ENCODE assay signal across 12 mouse cellular contexts in genomic region chr11:20372616-20373211, GRCm38 (mm10). TPM values are rescaled to one million over a fixed set of nuclear protein-coding genes. Genes with fewer than 3 reads are reported as not detected.
DNase-seq lines count a peak whose midpoint lies in the region; ATAC-seq and TF ChIP-seq lines count a peak whose summit lies in the region.
"Had no signal": no experiment of that assay in that cellular context is flagged by ENCODE, and none has a peak within 500 bp of the region (broad histone marks: within the 10 kb centered on the region; RNA-seq: fewer than 3 reads in every experiment).

No protein-coding gene starts in this region.

- H3K4me3 ChIP-seq in layer of hippocampus, adult 2 months: no peak overlapping the region
- H3K4me3 ChIP-seq: liver, embryonic 13.5 days had no signal

- DNase-seq in layer of hippocampus, adult 11-12 months (ENCODE audit: low spot score): peak; percentile 19
- no peak for DNase-seq in layer of hippocampus, postnatal 25 days (ENCODE audit: extremely low spot score in 1 of 2, low spot score in 1 of 2)
- peak; percentile 16 for DNase-seq in cerebellum, adult 8-10 months
- DNase-seq in layer of hippocampus, adult 2 months (ENCODE audit: low spot score in 2 of 2): peak; percentile 19 to 29
- DNase-seq in Muller cell, postnatal 12 days (ENCODE audit: inconsistent ontology term): no peak
- DNase-seq in urinary bladder, postnatal 4 days (ENCODE audit: low spot score in 2 of 2): no peak
- DNase-seq in gastrocnemius, postnatal 4 days (ENCODE audit: low spot score in 2 of 2): no peak
- DNase-seq: kidney, postnatal 10 days; liver, embryonic 13.5 days had no signal

- H3K27ac ChIP-seq in layer of hippocampus, adult 2 months: no peak overlapping the region
- H3K27ac ChIP-seq: liver, embryonic 13.5 days had no signal

- 0 out of 2 replicates have a peak, but pooled peaks have one; percentile 31 for ATAC-seq in cerebellum, adult (ENCODE audit: insufficient number of reproducible peaks, low FRiP score, low TSS enrichment)
- ATAC-seq: forebrain, embryonic 14.5 days had no signal

- no peak for TF ChIP-seq CTCF in layer of hippocampus, adult 2 months (conservative IDR thresholded peaks at IDR 0.05)

RNA-seq across cellular contexts. Expression of gene Slc1a4, which starts 40.2 kb away (rescaled TPM):
- 10 to 100 TPM; 39.3 to 42.3 TPM for total RNA-seq in layer of hippocampus, postnatal 25 days (2021)
- total RNA-seq in layer of hippocampus, adult 2 months (2021): 10 to 100 TPM; 36.9 to 39.2 TPM
- 1 to 10 TPM; 7.4 to 8.5 TPM for total RNA-seq in gastrocnemius, postnatal 4 days (2021)
- total RNA-seq: neutrophil, adult 5-6 weeks had no signal

Comparison
In these comparisons a context has a peak if more than half of its experiments do, and no peak if none do; other contexts are left out.
1. DNase-seq: peak in layer of hippocampus, adult 11-12 months (single experiment), cerebellum, adult 8-10 months (single experiment) and layer of hippocampus, adult 2 months (2 of 2); none in layer of hippocampus, postnatal 25 days (0 of 2), Muller cell, postnatal 12 days (single experiment), urinary bladder, postnatal 4 days (0 of 2) and gastrocnemius, postnatal 4 days (0 of 2).